Mouse (Mus musculus): Measurements from ENCODE around the gene Msh2. TPM values are rescaled to one million over a fixed set of nuclear protein-coding genes. Genes with fewer than 3 reads are reported as not detected.

Msh2 gene
- polyA plus RNA-seq (2014; fragmentation: Nextera tagmentation; extraction: Ambion mirVana) = 31.7 and 41.1 TPM in 2 replicates

DNA sequence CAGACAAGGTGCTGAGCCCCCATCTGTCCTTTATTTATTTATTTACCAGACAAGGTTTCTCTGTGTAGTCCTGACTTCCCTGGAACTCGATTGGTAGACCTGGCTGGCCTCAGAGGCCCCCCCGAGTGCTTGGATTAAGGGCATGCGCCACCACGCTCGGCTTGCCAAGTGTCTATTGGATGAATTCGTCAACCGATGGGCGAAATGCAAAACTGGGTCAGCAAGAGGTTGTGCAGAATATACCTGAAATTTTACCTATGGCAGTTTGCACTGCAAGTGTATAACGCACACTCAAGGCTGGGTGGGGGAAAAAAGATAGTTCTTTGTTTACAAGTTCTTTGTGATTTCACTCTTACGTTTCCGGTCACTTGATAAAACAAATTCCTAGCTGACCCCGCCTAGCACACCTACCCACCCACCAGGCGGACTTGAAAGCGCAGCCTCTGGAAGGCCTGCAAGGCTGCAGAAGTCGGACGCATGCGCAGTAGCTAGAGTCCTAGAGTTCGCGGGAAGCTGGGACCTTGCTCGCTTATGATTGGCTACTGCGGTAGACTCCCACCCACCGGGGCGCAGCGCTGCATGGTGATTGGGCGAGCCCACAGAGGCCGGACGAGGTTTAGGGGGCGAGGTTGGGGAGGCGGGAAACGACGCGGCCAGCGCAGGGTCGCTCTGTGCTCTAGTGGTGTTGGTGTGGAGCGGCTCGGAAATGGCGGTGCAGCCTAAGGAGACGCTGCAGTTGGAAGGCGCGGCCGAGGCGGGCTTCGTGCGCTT, at the start of gene Msh2:
Gene Msh2, plus strand, starts transcription at position 441 of the 771 bp plus-strand sequence.
- peak within 1 kb of the TSS; percentile 90 for H3K4me3 ChIP-seq (ENCODE audit: low read depth, low read length)
- H3K9ac ChIP-seq (ENCODE audit: low read depth, low read length) = peak within 1 kb of the TSS; percentile 88
- DNase-seq (ENCODE audit: low spot score) (peak; percentile 99), ATAC-seq (ENCODE audit: low read depth) (peak; percentile 99)
- peak within 1 kb of the TSS; percentile 92 for H3K4me2 ChIP-seq (ENCODE audit: low read depth, low read length)
- H3K9me3 ChIP-seq (ENCODE audit: control insufficient read depth, low read length) = no peaks in the 10 kb centered on the region
- under 1% methylated on average over 33 of the region's 44 CpGs for WGBS
- H3K4me1 ChIP-seq (ENCODE audit: control insufficient read depth, insufficient read depth, low read length) = peaks cover 10% of the 10 kb centered on the region
- H3K36me3 ChIP-seq (ENCODE audit: control insufficient read depth, insufficient read depth, low read length) = no peaks in the 10 kb centered on the region
- H3K27me3 ChIP-seq (replicated peaks; ENCODE audit: control insufficient read depth, insufficient read depth, low read length) = no peaks in the 10 kb centered on the region
- H3K27ac ChIP-seq (replicated peaks; ENCODE audit: low read depth, low read length) = peak within 1 kb of the TSS; percentile 80

DNA sequence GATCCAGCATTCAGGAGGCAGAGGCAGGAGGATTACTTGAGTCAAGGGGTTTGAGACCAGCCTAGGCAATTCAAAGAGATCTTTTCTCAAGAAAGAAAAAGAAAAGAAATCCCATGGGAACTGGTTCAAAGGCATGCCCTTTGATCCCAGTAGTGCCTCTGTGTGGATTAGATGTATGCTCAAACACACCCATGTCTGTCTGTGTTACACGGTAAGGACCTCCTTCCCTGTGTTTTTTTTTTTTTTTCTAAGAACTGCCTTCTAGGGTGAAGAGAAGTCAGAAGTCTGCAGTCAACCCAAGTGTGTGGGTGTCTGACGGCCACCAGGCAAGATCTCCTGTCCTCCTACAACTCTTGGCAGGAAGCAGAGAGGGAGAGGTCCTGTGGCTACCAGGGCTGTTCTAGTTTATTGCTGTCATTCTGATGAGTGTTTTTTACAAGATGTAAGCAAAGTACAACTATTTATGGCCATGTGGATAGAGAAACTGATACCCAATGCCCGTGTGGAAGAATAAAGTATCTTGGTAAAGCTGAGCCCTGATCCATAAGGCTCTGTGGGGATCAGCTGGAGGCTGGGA, 46.5 kb upstream of the Msh2 start:
- no peak overlapping the region for H3K9ac ChIP-seq (ENCODE audit: low read depth, low read length)
- no peaks in the 10 kb centered on the region for H3K9me3 ChIP-seq (ENCODE audit: control insufficient read depth, low read length)
- DNase-seq (ENCODE audit: low spot score) (no peak), ATAC-seq (ENCODE audit: low read depth) (no peak)
- H3K4me2 ChIP-seq (ENCODE audit: low read depth, low read length) = no peak overlapping the region
- no peak overlapping the region for H3K4me3 ChIP-seq (ENCODE audit: low read depth, low read length)
- H3K4me1 ChIP-seq (ENCODE audit: control insufficient read depth, insufficient read depth, low read length) = no peaks in the 10 kb centered on the region
- H3K27me3 ChIP-seq (replicated peaks; ENCODE audit: control insufficient read depth, insufficient read depth, low read length) = no peaks in the 10 kb centered on the region
- no peak overlapping the region for H3K27ac ChIP-seq (replicated peaks; ENCODE audit: low read depth, low read length)
- H3K36me3 ChIP-seq (ENCODE audit: control insufficient read depth, insufficient read depth, low read length) = no peaks in the 10 kb centered on the region
- 59% methylated on average over 3 of the region's 3 CpGs for WGBS

DNA sequence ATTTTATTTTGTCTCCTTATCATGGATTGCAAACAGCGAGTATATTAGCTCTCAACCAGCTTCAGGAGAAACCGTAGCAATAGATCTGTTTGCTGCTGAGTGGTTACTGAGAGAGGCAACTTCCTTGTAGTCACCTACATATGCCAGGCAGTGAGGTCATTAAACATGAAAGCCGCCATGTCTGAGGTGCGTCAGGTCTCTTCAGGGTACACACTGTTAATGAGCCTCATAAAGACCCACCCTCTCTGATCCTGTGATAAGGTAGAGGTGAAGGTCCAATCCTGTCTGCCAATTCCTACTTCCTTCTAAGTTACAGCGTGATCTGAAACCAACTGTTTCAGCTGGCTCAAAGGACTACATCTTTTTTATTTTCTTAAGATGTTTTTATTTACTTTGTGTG, 44.0 kb upstream of the Msh2 start:
- no peak overlapping the region for H3K4me3 ChIP-seq (ENCODE audit: low read depth, low read length)
- H3K9ac ChIP-seq (ENCODE audit: low read depth, low read length) = no peak overlapping the region
- ATAC-seq (ENCODE audit: low read depth) = no peak
- no peaks in the 10 kb centered on the region for H3K36me3 ChIP-seq (ENCODE audit: control insufficient read depth, insufficient read depth, low read length)
- H3K9me3 ChIP-seq (ENCODE audit: control insufficient read depth, low read length) = no peaks in the 10 kb centered on the region
- H3K27me3 ChIP-seq (replicated peaks; ENCODE audit: control insufficient read depth, insufficient read depth, low read length) = no peaks in the 10 kb centered on the region
- DNase-seq (ENCODE audit: low spot score) = no peak
- no peaks in the 10 kb centered on the region for H3K4me1 ChIP-seq (ENCODE audit: control insufficient read depth, insufficient read depth, low read length)
- H3K27ac ChIP-seq (replicated peaks; ENCODE audit: low read depth, low read length) = no peak overlapping the region
- WGBS = 91% methylated on average over 5 of the region's 5 CpGs
- H3K4me2 ChIP-seq (ENCODE audit: low read depth, low read length) = no peak overlapping the region

DNA sequence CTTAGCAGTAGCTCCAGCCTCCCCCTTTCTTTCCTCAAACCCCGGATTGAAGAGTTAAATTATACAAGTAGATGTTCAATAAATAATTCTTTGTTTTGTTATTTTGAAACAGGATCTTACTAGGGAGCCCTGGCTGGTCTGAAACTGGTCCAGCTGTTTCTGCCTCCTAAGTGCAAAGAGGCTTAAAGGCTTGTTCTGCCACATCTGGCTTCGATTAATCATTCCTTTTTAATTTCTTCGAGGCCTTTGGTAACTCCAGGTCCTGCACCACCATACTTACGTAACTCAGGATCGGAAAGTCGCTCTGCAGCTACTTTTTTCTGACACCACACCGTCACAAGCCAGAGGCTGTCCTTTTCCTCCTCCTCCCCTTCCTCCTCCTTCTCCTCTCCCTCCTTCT, 43.4 kb upstream of the Msh2 start:
- H3K4me2 ChIP-seq (ENCODE audit: low read depth, low read length) = no peak overlapping the region
- ATAC-seq (ENCODE audit: low read depth) (no peak), DNase-seq (ENCODE audit: low spot score) (no peak)
- H3K27ac ChIP-seq (replicated peaks; ENCODE audit: low read depth, low read length) = no peak overlapping the region
- H3K4me1 ChIP-seq (ENCODE audit: control insufficient read depth, insufficient read depth, low read length) = no peaks in the 10 kb centered on the region
- H3K9ac ChIP-seq (ENCODE audit: low read depth, low read length) = no peak overlapping the region
- no peaks in the 10 kb centered on the region for H3K36me3 ChIP-seq (ENCODE audit: control insufficient read depth, insufficient read depth, low read length)
- H3K9me3 ChIP-seq (ENCODE audit: control insufficient read depth, low read length) = no peaks in the 10 kb centered on the region
- WGBS = 51% methylated on average over 7 of the region's 7 CpGs
- H3K27me3 ChIP-seq (replicated peaks; ENCODE audit: control insufficient read depth, insufficient read depth, low read length) = no peaks in the 10 kb centered on the region
- no peak overlapping the region for H3K4me3 ChIP-seq (ENCODE audit: low read depth, low read length)

DNA sequence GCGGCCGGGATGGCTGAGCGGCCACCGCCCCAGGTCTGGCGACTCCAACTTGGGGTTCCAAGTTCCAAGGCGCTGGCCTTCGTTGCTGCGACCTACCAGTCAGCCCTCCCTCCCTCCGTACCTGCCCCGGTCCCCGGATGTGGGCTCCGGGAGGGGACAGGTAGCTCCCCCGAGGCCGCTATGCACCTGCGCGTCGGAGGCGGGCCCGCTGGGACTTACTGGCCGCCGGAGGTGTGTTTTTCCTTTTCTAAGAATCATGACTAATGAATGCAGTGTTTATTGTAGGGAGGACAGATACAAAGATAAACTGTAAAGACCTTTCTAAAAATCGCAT, 35.1 kb upstream of the Msh2 start:
- Histone ChIP-seq H3K4me1 (ENCODE audit: control insufficient read depth, insufficient read depth, low read length) (no peaks in the 10 kb centered on the region), H3K27me3 (replicated peaks; ENCODE audit: control insufficient read depth, insufficient read depth, low read length) (peaks cover 37% of the 10 kb centered on the region), H3K9ac (ENCODE audit: low read depth, low read length) (peak overlapping the region; percentile 70), H3K9me3 (ENCODE audit: control insufficient read depth, low read length) (no peaks in the 10 kb centered on the region), H3K4me2 (ENCODE audit: low read depth, low read length) (peak overlapping the region; percentile 89), H3K27ac (replicated peaks; ENCODE audit: low read depth, low read length) (peak overlapping the region; percentile 75), H3K4me3 (ENCODE audit: low read depth, low read length) (peak overlapping the region; percentile 60), H3K36me3 (ENCODE audit: control insufficient read depth, insufficient read depth, low read length) (no peaks in the 10 kb centered on the region)
- DNase-seq (ENCODE audit: low spot score) = peak; percentile 72
- WGBS = 2% methylated on average over 11 of the region's 22 CpGs
- ATAC-seq (ENCODE audit: low read depth) = peak; percentile 80

DNA sequence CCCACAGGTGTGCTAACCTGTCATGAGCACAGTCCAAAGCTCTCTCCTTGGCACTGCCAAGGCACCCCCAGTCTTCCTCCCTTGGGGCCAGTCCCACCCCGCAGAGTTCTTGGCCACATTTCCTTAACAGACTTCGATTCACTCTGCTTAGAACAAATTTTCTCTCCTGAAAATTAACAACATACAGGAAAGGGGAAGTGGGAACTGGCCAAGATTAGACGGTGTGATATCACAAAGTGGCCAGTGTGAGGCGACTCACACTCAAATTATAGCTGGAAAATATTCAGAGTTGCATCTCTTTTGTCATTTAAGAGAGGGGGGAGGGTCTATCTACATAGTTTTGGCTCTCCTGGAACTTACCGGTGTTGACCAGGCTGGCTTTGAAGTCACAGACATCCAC, 32.9 kb upstream of the Msh2 start:
- 75% methylated on average over 5 of the region's 5 CpGs for WGBS
- no peak overlapping the region for H3K4me3 ChIP-seq (ENCODE audit: low read depth, low read length)
- no peaks in the 10 kb centered on the region for H3K36me3 ChIP-seq (ENCODE audit: control insufficient read depth, insufficient read depth, low read length)
- no peak overlapping the region for H3K9ac ChIP-seq (ENCODE audit: low read depth, low read length)
- peaks cover 37% of the 10 kb centered on the region for H3K27me3 ChIP-seq (replicated peaks; ENCODE audit: control insufficient read depth, insufficient read depth, low read length)
- DNase-seq (ENCODE audit: low spot score) = no peak
- no peak overlapping the region for H3K4me2 ChIP-seq (ENCODE audit: low read depth, low read length)
- no peak for ATAC-seq (ENCODE audit: low read depth)
- no peak overlapping the region for H3K27ac ChIP-seq (replicated peaks; ENCODE audit: low read depth, low read length)
- no peaks in the 10 kb centered on the region for H3K4me1 ChIP-seq (ENCODE audit: control insufficient read depth, insufficient read depth, low read length)
- no peaks in the 10 kb centered on the region for H3K9me3 ChIP-seq (ENCODE audit: control insufficient read depth, low read length)

DNA sequence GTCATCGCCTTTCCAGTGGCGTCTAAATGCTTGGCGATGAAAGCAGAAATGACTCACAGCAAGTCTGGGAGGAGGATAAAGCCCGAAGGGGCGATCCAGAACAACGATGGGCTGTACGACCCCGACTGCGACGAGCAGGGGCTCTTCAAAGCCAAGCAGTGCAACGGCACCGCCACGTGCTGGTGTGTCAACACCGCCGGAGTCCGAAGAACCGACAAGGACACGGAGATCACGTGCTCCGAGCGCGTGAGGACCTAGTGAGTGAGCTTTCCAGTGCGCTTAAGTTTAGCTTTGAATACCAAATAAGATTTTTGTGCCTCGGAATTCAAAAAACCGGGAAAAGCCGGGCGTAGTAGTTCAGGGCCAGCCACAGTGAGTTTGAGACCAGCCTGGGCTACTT, 31.9 kb upstream of the Msh2 start:
- 91% methylated on average over 27 of the region's 27 CpGs for WGBS
- H3K9me3 ChIP-seq (ENCODE audit: control insufficient read depth, low read length) = no peaks in the 10 kb centered on the region
- H3K27me3 ChIP-seq (replicated peaks; ENCODE audit: control insufficient read depth, insufficient read depth, low read length) = peaks cover 36% of the 10 kb centered on the region
- DNase-seq (ENCODE audit: low spot score) (no peak), ATAC-seq (ENCODE audit: low read depth) (no peak)
- no peaks in the 10 kb centered on the region for H3K4me1 ChIP-seq (ENCODE audit: control insufficient read depth, insufficient read depth, low read length)
- H3K27ac ChIP-seq (replicated peaks; ENCODE audit: low read depth, low read length) = no peak overlapping the region
- no peak overlapping the region for H3K4me3 ChIP-seq (ENCODE audit: low read depth, low read length)
- no peak overlapping the region for H3K9ac ChIP-seq (ENCODE audit: low read depth, low read length)
- H3K36me3 ChIP-seq (ENCODE audit: control insufficient read depth, insufficient read depth, low read length) = no peaks in the 10 kb centered on the region
- H3K4me2 ChIP-seq (ENCODE audit: low read depth, low read length) = no peak overlapping the region

DNA sequence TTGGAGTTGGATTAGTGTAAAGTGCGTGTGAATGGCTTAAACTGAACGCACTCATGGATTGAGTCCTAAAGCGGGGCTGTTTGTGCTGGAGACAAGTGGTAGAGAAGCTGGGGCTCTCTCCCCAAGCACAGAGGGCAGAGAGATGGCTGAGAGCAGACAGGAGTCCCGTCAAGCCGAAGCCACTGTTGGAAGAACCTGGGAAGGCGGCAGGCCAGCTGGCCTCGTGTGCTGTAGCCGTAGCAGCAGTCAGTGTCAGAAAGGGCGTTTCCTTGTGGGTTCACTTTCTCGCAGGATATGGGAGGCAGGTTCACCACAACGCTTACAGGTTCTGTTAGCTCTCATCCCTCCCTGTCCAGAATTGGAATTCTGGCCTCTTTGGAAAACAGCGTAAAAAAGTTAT, 31.1 kb upstream of the Msh2 start:
- Histone ChIP-seq H3K27me3 (replicated peaks; ENCODE audit: control insufficient read depth, insufficient read depth, low read length) (peaks cover 29% of the 10 kb centered on the region), H3K36me3 (ENCODE audit: control insufficient read depth, insufficient read depth, low read length) (no peaks in the 10 kb centered on the region), H3K4me2 (ENCODE audit: low read depth, low read length) (no peak overlapping the region), H3K9me3 (ENCODE audit: control insufficient read depth, low read length) (no peaks in the 10 kb centered on the region), H3K27ac (replicated peaks; ENCODE audit: low read depth, low read length) (no peak overlapping the region), H3K4me3 (ENCODE audit: low read depth, low read length) (no peak overlapping the region), H3K9ac (ENCODE audit: low read depth, low read length) (no peak overlapping the region), H3K4me1 (ENCODE audit: control insufficient read depth, insufficient read depth, low read length) (no peaks in the 10 kb centered on the region)
- ATAC-seq (ENCODE audit: low read depth) = no peak
- no peak for DNase-seq (ENCODE audit: low spot score)
- 85% methylated on average over 12 of the region's 12 CpGs for WGBS

DNA sequence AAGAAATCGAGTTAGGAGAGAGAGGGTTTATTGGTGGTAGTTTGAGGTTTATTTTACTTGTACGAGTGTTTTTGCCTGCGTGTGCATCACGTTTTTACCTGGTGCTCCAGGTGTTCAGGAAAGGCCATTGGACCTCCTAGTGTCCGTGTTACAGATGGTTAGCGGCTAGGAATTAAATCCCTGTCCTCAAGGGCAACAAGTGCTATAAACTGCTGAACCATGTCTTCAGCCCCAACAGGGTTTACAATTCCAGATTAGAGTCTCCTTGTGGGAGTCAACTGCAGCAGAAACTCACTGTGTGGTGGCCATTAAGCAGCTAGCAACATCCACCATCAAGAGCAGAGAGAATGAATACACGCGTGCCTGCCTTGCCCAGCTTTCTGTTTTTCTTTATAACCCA, 29.4 kb upstream of the Msh2 start:
- no peaks in the 10 kb centered on the region for H3K9me3 ChIP-seq (ENCODE audit: control insufficient read depth, low read length)
- no peaks in the 10 kb centered on the region for H3K4me1 ChIP-seq (ENCODE audit: control insufficient read depth, insufficient read depth, low read length)
- peaks cover 12% of the 10 kb centered on the region for H3K27me3 ChIP-seq (replicated peaks; ENCODE audit: control insufficient read depth, insufficient read depth, low read length)
- DNase-seq (ENCODE audit: low spot score) = no peak
- no peak overlapping the region for H3K4me2 ChIP-seq (ENCODE audit: low read depth, low read length)
- no peak overlapping the region for H3K9ac ChIP-seq (ENCODE audit: low read depth, low read length)
- ATAC-seq (ENCODE audit: low read depth) = no peak
- H3K27ac ChIP-seq (replicated peaks; ENCODE audit: low read depth, low read length) = no peak overlapping the region
- no peak overlapping the region for H3K4me3 ChIP-seq (ENCODE audit: low read depth, low read length)
- H3K36me3 ChIP-seq (ENCODE audit: control insufficient read depth, insufficient read depth, low read length) = no peaks in the 10 kb centered on the region
- 88% methylated on average over 8 of the region's 8 CpGs for WGBS

Data from embryonic facial prominence, embryonic 14.5 days (tissue).